Mouse (Mus musculus) forebrain, embryonic 12.5 days (tissue): ENCODE measurements at regions not wholly inside any gene's neighbourhood (a gene's known extent, or its start where the extent isn't known, plus 50 kb on each side); places are given as distances from the start of the nearest gene placed in this dataset.

Experiments used
- ATAC-seq: fragments of 200-750 bp; cut with Nextera tagmentation; 2 replicates; pipeline ENCODE4 v1.8.0; 2017; ENCODE audit warnings: moderate TSS enrichment; ENCODE audit not compliant: low FRiP score
- H3K27ac ChIP-seq: fragments of 300-500 bp; sonication (generic); 2 replicates; pipeline ENCODE4 v1.5.1; 2016; ENCODE audit warnings: mild to moderate bottlenecking
- H3K27me3 ChIP-seq: fragments of 300-500 bp; sonication (generic); 2 replicates; pipeline ENCODE4 v1.6.1; 2016; ENCODE audit warnings: mild to moderate bottlenecking
- H3K36me3 ChIP-seq: fragments of 300-500 bp; sonication (generic); replicated peaks from 2 replicates; pipeline ENCODE4 v1.6.1; 2016; ENCODE audit warnings: mild to moderate bottlenecking
- H3K4me1 ChIP-seq: fragments of 300-500 bp; sonication (generic); 2 replicates; pipeline ENCODE4 v1.6.1; 2016
- H3K4me2 ChIP-seq: fragments of 300-500 bp; sonication (generic); 2 replicates; pipeline ENCODE4 v1.6.1; 2016; ENCODE audit warnings: mild to moderate bottlenecking, moderate library complexity
- H3K4me3 ChIP-seq: fragments of 300-500 bp; sonication (generic); replicated peaks from 2 replicates; pipeline ENCODE4 v1.5.1; 2016; ENCODE audit warnings: mild to moderate bottlenecking
- H3K9ac ChIP-seq: fragments of 300-500 bp; sonication (generic); 2 replicates; pipeline ENCODE4 v1.6.1; 2016; ENCODE audit warnings: mild to moderate bottlenecking
- H3K9me3 ChIP-seq: fragments of 300-500 bp; sonication (generic); 2 replicates; pipeline ENCODE4 v1.6.1; 2016
- WGBS: fragments of 180-500 bp; shearing (Covaris S2); methylation state at CpG from one replicate; pipeline ENCODE4 v1.1.7; 2016; 5-methylcytosine and 5-hydroxymethylcytosine counted together

DNA sequence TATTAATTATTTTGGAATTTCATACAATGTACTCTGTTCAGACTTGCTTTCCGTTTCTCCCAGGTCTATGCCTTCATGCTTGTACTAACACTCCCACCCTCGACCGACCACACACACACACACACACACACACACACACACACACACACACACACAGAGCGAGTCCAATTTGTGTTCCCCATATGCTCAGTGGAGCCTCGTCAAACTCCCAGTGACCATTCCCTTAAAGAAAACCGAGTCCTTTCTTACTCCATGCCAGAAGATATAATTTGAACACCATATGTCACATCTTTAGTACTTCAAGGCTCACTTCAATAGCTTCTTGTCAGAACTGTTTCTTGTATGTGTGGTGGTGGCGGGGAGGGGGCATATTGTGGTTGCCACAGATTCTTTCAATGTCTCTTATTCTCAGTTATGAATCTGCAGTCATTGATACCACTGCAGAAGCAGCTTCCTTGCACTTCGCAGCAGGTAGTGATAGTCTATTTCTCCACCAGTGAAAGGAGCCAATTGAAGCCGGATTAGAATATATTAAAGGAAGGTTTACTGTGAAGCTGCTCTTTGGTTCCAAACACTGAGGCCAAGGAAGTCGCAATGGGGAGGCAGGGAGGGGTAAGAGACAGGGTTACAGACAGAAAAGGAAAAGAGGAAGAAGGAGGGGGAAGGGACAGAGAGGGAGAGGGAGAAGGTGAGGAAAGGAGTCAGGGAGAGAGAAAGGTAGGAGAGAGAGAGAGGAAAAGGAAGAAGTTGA, 672.3 kb downstream of the Vgll3 start:
- H3K4me1 ChIP-seq: peaks cover 6% of the 10 kb centered on the region; the same call in 1 of the 2 replicates
- no peak overlapping the region for H3K9ac ChIP-seq
- ATAC-seq: peak; percentile 63
- H3K4me3 ChIP-seq: no peak overlapping the region
- H3K27me3 ChIP-seq: no peaks in the 10 kb centered on the region
- no peak overlapping the region for H3K4me2 ChIP-seq
- no peaks in the 10 kb centered on the region for H3K9me3 ChIP-seq
- WGBS: 45% methylated on average over 10 of the region's 10 CpGs
- no peak overlapping the region for H3K27ac ChIP-seq
- no peaks in the 10 kb centered on the region for H3K36me3 ChIP-seq

DNA sequence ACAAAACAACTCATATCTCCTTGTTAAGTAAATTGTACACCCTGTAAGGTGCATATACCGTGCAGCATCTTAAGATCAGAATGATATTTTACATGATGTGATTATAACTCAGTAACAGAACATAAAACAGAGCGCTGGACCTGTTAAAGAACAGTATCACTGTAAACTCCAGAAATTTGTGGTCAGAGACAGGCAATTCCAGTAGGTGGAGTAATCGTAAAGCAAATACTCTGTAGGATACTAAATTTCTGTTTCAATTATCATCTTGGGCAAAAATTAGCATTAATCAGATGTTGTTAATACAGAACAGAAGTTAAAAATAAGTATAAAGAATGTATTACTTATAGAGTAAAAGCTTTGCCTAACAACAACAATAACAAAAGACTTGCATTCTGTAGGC, 680.5 kb downstream of the Vgll3 start:
- H3K36me3 ChIP-seq: no peaks in the 10 kb centered on the region
- 81% methylated on average over 3 of the region's 3 CpGs for WGBS
- H3K9ac ChIP-seq: no peak overlapping the region
- H3K4me3 ChIP-seq: no peak overlapping the region
- no peak overlapping the region for H3K27ac ChIP-seq
- no peaks in the 10 kb centered on the region for H3K4me1 ChIP-seq
- no peaks in the 10 kb centered on the region for H3K9me3 ChIP-seq
- ATAC-seq: no peak
- no peaks in the 10 kb centered on the region for H3K27me3 ChIP-seq
- H3K4me2 ChIP-seq: no peak overlapping the region
